Mouse (Mus musculus) telencephalon, adult 2 months (tissue): ENCODE measurements around the gene Grip1.

Source experiments
- DNase-seq: peaks from one replicate; pipeline ENCODE4 v3.0.0-alpha.2; 2011; ENCODE audit warnings: low read depth, low spot score

Grip1 gene

GRCm38 (mm10) chr10:119458991-119459390, 5.4 kb downstream of the Grip1 start:
- no peak for DNase-seq

- DNase-seq = no peak
Measured at GRCm38 (mm10) chr10:119463345-119463744, 9.7 kb downstream of the Grip1 start.

- DNase-seq = no peak
Measured at GRCm38 (mm10) chr10:119463793-119464192, 10.2 kb downstream of the Grip1 start.

- DNase-seq = no peak
Measured at GRCm38 (mm10) chr10:119467976-119468375, 14.3 kb downstream of the Grip1 start.

GRCm38 (mm10) chr10:119470096-119470495, 16.5 kb downstream of the Grip1 start:
- no peak for DNase-seq

DNA sequence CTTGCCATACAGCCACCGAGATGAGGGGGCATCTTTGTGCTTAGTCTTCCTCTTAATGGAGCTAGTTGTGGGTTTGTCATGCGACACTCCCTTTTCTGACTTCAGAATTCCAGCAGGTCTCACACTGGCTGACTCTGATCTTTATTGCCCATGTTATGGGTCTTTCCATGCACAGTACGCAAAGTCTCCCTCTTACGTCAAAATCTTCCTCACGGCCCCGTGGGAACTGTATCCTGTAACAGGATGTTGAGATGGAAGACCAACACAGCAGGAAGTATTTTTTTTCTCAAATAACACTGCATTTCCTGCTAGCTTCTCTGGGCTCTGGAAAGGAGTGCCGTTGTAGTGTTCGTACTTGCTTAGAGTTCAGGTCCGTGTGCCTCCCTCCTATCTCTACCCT, 21.5 kb downstream of the Grip1 start:
- DNase-seq = no peak

DNA sequence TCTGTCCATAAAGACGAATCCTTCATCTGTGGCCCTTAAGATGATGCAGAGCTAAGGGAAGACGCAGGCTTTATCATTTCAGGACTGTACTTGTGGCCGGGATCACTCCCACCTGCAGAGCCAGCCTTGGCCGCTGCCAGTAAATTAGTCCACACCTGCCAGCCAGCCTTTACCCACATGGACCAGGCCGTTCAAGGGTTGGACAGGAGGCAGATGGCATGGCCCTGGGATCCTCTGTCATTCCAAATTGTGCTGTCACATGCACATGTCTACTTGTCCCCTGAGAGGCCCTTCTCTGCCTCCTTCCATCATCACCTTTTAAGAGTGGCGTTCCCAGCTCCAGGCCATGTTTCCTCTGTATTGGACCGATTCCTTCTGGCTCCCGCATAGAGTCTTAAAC, 24.0 kb downstream of the Grip1 start:
- no peak for DNase-seq

DNA sequence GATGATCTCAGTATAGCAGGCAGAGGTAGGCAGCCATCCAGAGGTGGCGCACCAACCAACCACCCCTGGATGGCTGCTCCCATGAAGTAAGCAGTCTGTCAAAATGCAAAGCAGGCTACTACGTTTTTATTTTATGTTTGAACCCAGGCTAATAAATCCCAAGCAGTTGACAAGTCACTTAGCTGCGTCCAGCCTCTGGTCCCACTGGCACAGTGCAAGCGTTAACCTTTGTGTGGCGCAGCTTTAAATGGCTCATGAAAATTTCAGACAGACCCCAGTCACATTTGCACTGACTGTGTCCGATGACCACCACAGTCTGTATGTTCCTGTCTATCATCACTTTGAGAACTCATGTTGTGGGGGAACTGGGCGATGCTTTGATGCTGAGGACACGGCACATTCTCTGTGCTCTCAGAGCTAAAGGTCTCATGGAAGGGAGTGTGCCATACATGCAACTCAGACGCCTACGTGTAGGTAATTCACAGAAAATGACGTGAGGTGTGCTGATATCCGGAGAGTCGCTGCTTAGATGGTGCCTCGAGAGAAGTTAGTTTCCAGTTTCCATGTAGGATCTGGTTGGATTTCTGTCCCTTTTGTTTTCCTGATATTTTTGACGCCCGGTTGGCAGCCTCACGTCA, 29.6 kb downstream of the Grip1 start:
- no peak for DNase-seq

DNA sequence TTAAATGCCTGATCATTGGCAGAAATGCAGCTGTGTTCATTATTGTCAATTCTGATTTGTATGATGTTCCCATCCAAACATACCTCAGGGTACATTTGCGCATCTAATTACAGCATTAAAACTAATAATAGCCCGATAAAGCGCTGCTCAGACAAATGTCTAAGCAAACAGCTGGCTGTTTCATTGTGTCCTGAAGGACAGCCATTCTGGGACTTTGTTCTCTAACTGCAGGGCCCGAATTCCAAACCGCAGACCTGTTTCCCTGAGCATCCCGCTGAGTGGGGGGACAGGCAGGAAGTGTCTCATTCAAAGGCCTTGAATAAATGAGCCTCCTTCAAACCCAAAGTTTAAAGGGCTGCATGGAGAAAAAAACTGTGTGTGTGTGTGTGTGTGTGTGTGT, 30.1 kb downstream of the Grip1 start:
- no peak for DNase-seq

- no peak for DNase-seq
Measured at GRCm38 (mm10) chr10:119486936-119487335, 33.3 kb downstream of the Grip1 start.

DNA sequence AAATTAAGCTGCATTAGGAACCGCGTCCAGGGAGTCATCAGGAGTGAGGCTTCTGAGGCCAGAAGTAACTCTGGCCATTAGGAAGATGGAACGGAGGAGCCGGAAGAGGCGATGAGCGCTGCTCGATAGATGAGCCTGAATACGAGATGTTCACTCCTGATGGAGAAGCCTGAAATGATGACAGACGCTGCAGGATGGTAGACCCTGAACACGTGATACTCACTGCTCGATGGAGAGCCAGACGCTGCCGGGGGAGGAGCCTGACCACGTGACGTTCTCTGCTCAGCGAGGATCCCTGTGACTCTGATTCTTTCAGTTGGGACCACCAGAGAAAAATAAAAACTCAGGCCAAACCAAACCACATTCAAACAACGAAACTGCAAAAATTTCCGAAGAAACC, 37.2 kb downstream of the Grip1 start:
- no peak for DNase-seq

GRCm38 (mm10) chr10:119495317-119495716, 41.7 kb downstream of the Grip1 start:
- no peak for DNase-seq

DNA sequence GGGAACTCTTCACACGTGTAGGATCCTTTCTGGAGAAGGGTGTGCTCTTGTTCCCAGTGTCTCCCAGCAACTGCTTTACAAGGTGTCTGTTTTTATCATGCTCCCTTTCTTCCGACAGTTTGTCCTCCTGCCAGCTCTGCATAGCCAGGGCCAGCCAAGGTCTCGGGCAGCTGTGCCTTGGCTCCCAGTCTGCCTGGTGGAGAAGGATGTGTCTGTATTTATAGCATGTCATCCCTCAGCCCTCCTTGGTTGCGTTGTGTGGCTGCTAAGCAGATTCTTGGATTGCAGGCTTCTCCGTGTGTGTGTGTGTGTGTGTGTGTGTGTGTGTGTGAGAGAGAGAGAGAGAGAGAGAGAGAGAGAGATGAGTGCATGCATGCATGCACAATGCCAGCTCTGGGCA, 42.6 kb downstream of the Grip1 start:
- no peak for DNase-seq

DNA sequence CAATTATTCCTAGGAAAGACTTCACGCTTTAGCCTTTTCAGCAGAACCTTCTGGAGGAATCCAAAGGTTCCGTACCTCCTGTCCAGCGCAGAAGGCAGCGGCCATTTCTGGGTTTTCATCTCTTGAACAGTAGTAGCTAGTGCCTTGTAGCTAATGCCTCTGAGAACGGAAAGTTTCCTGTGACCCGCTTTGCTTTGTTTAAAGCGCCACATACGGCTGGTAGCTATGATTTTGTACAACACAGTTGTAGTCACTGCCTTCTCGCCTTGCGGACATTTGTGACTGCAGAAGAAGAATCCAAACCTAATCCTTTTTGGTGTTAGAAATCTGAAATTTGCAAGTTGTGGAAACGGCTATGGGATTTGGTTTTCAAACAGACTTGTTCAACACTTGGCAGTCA, 68.1 kb downstream of the Grip1 start:
- DNase-seq = no peak

DNA sequence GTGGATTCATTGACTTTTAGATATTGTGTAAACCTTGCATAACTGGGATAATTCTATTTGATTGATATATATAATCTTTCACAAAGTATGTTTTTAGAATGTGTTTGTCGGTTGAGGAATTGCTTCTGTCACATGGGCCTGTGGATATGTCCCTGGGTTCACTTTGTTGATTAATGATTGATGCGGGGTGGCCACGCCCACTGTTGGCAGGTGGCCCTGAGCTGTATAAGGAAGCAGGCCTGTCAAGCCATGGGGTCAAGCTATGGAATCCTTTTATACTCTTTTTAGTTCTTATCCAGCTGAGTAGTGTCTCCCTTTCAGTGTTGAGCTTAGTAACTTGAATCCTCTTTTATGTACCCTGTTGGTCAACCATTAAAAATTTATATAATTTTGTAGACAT, 72.1 kb downstream of the Grip1 start:
- no peak for DNase-seq

GRCm38 (mm10) chr10:119534852-119535251, 81.2 kb downstream of the Grip1 start:
- DNase-seq = no peak

GRCm38 (mm10) chr10:119541655-119542054, 88.0 kb downstream of the Grip1 start:
- no peak for DNase-seq

GRCm38 (mm10) chr10:119543771-119544170, 90.1 kb downstream of the Grip1 start:
- DNase-seq = no peak

- no peak for DNase-seq
Measured at GRCm38 (mm10) chr10:119544743-119545142, 91.1 kb downstream of the Grip1 start.

DNA sequence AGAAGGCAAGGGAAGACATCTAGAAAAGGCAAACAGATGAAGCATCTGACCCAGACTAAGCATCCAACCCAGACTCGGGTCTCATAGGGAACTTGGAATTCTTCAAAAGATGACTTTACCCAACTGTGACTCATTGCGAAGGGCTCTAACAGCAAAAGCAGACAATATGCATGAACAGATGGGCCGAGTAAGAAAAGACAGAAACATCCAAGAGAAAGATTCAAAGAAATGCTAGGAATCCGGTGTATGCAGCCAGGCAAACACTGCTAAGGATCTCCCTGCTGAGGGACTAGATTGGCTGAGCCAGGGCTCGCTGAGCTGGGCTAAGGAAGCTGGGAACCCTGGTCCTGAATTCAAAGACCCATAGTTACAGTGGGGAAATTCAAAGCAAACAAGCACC, 94.2 kb downstream of the Grip1 start:
- peak; percentile 74 for DNase-seq

GRCm38 (mm10) chr10:119548774-119549173, 95.1 kb downstream of the Grip1 start:
- no peak for DNase-seq

DNA sequence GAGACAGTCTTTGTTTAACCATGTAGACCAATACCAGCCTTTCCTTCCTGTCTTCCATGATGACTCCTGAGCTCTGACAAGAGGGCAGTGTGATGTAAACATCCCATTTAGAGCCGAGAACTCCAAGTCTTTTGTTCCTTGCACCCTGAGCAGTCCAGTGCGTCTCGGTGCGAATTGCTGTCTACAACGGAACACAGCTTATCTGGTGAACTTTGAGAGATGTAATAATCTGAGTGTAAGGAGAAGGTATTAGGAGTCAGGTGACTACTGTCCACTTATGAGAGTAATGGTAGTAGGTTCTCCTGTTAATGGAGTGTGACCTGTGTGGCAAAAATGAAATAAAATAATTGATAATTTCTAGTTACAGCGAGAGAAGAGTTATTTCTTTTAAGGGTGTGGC, 97.0 kb downstream of the Grip1 start:
- no peak for DNase-seq

DNA sequence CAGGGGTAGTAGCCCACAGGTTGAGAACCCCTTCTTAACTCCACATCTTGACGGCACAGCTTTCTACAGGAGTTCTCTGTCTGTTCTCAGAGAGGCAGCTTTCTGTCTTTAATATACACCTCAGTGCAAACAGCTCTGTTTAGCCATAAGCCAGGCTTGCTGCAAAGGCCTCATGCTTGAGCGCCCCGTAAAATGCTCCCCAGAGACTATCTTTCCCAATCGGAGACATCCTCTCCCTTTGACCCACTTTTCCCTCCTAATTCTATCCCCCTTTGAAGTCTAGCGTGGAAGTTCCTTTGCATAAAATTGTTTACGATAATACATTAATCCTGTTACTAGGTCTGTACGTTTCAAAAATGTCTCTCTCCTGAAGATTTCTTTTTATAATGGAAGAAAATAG, 102.7 kb downstream of the Grip1 start:
- DNase-seq = no peak

- DNase-seq = no peak
Measured at GRCm38 (mm10) chr10:119558432-119558831, 104.8 kb downstream of the Grip1 start.
